Mouse (Mus musculus) urinary bladder, postnatal 14 days (tissue): Measurements from ENCODE around the gene Snx1.

ENCODE experiments used
- DNase-seq: peaks from one replicate; pipeline ENCODE4 v3.0.0; 2021; ENCODE audit warnings: low spot score

Gene Snx1

DNA sequence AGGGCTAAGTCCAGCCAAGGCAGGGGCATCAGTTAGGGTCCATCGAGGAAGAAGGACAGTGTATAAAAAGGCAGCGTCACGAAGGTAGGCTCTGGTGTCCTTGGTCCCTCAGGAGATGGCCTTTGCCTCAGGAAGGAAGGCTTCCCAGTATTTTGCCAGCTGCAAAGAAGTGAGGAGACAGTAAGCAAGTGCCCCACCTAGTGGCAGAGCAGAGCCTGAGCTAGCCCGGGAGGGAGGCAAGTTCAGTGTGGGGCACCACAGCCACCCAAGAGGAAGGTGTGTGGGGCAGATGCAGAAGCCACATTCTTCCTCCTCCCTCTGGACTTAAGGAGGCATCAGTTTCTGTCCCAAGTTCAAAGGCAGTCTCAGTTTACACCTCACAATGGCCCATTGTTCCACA lies 38.0 kb downstream of the Snx1 start:
- DNase-seq: peak; percentile 40

DNA sequence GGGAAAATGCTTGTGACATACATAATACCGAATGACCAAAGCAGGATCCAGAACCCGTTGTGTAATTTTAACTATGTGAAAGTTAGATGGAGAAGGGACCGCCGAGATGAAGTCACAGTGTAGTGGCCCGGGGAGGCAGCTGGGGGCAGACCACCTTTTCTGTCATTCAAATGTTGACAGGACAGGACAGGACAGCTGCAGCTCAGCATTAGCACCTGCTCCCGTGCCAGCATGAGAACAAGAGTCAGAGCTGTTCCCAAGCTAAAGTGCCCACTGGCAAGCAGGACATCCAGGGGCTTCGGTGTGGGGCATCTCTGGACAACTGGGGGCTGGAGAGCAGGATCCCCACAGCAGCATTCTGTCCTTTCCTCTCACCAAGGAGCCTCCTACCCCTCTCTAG lies 39.3 kb downstream of the Snx1 start:
- no peak for DNase-seq

DNA sequence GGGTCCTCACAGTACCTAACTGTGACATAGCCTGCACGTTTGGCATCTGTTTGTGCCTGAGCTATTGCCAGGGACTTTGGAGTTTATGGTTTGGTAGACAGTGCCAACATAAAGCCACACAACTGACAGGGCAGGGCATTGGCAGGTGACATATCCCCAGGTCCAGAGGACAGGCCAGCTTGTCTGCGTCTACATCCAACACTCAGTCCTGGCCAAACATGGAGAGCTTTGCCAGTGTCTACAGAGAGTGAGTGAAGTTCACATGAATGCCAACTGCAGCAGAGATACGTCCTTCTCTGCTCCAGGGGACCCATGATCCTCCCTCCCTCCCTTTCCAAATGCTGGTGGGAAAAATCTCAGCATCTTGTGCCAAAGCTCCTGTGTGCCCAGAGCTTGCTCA lies 42.2 kb downstream of the Snx1 start:
- no peak for DNase-seq

DNA sequence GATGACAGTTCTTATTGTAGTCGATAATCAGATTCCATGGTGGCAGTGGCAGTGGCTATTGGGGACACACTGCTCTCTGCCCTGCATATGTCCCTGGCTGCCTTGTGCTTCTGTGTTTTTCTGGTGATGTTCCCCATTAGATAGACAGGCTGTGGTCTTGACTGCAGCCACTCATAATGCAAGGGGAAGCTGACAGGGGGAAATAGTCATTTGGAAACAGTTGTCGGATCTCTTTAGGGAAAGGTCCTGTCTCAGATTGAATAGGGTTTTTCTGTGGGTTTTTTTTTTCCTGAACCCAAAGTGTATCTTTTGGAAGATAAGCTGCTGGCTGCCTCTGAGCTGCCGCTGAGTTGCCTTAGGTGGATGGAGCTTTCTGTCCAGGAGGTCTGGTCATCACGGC lies 44.4 kb downstream of the Snx1 start:
- no peak for DNase-seq

DNA sequence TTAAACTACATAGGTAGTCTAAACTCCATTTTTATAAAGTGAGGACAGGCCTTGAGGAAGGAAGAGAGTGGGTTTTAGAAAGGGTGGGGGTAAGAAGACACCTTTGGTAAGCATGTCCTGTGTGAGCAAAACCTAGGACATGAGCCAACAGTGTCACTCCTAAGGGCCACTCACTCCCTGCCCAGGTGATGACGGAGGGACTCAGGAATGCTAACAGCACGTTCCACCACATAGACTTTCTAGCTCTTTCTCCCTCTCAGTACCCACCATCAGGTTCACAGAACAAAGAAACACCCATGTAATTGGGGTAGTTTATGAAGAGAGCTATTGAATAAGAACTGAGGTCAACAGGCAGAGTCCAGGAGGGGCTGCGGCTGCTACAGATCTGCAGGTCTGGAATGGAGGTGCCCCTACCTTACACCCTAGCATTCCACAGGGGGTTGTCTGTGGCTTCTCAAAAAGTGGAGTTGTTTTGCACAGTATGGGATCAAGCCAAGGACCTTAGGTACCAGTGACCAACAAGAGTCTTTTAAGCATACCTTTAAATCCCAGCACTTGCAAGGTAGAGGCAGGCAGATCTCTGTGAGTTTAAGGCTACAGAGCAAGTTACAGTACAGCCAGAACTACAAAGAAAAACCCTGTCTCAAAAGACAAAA lies 45.5 kb downstream of the Snx1 start:
- no peak for DNase-seq

DNA sequence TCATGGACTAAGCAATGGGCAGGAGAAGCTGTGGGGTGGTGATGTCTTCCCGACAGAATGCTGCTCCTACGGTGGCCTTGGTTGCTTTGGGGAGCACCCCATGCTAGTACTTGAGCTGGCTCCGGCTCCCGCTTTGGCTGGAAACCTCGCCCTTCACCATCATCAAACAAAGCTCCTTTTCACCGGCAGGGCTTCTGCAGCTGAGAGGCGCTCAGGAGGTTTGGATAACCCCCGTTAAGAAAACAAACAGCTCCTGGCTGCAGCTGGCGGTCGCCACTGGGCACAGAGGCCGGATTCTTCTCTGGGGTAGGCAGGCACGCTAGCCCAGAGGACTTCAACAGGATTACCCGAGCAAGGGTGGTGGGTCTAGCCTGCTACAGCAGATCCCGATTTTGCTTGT lies 47.9 kb downstream of the Snx1 start:
- no peak for DNase-seq

DNA sequence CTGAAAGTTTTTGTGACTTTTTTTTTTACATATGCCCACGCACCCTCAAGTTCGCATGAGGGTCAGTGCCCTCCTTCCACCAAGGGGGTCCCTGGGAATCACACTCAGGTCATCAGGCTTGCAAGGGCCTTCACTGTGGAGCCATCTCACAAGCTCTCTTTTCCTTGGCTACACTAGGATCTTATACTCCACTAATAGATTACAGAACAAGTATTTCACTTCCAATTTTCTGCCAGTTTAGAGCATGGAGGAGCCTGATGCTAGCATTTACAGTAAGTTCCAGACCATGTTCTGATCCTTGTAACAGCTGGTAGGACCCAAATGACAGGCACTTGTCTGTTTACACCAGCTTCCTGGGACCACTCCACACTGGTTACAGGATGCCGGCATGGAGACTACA lies 48.3 kb downstream of the Snx1 start:
- no peak for DNase-seq

DNA sequence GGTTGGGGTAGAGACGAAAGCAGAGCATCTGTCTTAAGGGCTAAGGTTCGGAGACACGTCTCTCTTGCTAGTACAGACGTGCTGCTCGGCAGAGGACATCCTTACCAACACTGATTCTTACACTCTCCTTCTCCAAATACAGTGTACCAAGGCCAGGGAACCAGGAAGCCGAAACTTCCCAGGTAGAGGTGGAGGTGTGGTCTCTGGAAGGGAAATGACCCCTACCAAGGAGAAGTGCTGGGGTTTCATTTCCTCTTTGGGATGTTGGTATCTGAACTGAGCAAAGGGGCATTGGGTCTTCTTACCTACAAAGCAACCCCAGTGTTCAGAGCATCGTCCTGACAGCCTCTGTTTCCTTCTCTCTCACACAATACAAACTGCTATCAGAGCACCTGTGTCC lies 53.6 kb downstream of the Snx1 start:
- no peak for DNase-seq

DNA sequence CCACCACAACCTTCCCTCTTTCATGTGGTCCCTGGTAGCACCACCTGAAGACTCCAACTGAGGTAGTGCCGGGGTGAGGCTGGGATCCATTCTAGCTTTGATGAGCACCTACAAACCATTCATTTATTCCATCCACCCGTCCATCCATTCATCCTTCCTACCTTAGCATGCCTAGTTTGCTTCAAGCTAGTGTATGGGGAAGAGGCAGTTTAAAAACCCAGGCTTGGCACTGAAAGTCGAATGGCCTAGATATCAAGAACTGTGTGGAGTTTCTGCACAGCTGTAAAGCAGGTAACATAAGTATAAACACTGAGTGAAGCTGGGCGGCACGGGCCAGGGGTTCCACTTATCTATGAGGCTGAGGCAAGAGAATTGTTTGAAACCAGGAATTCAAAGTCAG lies 56.2 kb downstream of the Snx1 start:
- DNase-seq: no peak

DNA sequence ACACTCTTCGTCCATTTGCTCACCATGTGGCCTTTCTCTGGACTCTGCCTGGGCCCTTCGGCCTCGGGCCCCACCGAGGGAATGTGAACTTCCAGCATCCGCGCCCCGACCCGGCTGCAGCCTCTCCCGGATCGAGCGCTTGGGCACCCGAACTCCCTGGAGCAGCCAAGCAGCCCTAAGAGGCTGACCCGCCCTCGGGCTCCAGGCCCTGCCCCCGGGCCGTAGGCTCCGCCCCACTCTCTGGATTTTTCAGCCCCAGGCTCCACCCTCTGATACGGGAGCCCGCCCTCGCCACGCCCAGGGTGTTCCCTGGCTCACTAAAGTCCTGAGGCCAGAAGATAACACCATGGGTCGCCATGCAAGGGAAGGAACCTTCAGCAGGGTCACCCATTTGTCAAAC lies 56.8 kb downstream of the Snx1 start, which contains the start of gene Snx22:
Gene Snx22, minus strand, starts transcription at position 137 of the 400 bp plus-strand sequence.
- peak; percentile 90 for DNase-seq

DNA sequence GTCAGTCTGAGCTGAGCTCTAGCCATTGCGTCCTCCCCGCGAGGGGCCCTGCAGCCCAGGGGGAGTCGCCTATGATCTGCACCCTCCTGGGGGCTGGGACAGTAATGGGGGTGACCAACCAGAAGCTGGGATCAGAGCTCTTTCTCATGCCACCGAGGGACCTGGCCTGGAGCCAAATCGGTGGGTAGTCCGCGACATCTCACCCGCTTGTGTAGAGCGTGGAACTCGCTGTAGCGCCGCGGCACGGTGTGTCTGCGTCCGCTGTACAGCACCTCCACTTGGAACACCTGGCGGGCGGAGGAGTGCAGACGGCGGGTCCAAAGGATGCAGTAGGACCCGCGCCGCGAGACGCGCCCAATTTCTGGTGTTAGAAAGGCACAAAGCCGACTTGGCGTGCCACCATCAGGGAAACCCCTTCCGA lies 57.4 kb downstream of the Snx1 start:
- no peak for DNase-seq

DNA sequence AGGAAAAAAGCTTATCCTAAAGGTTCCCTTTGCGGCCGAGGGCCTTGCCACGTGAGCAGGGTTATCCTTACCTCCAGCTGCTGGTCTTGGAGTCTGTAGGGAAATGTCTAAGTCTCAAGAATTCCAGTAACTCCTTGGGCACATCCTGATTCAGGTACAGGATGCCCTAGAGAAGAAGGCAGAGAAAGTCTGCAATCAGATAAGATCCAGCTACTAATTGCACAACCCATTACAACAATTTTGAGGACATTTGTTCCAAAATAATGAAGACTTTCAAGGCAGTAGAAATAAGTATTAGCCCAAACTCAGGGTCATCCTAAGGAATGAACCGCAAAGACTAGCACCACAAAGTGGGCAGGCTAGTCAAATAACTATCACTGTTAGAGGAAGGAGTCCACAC lies 58.3 kb downstream of the Snx1 start:
- DNase-seq: no peak

DNA sequence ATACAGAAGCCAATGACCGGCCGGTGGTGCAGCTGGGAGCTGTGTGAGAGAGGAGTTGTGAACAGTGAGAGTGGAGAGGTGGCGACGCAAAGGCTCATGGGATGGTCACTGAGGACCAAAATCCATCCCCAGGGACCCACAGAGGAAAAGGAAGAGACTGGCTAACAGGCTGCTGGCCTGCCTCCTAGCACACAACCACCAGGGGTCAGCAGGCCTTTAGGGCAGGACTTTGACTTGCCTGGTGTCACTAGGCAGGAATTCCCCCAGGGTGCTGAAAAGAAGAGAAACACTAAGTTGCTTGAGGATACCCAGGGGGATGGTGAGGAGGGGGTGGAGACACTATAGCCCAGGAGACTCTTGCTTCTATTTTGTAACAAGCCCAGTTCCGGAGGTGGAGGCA lies 58.8 kb downstream of the Snx1 start:
- peak; percentile 34 for DNase-seq

DNA sequence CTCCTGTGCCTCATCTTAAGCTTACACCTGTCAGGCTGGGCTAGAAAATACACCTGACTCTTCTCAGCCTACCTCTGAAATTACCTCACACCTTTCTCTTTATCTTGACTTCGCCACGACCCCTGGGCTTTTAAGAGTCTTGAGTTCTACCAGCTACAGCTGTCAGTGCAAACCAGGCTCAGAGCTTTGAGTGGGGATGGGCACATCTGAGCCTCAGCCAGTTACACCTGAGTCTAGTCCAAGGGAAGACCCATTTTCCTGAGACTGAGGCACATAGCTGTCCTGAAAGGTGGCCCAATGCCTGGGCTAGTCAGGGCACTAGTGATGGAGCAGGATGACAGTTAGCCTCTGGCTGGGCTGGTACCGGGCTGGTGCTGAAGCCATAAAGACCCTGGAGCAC lies 59.6 kb downstream of the Snx1 start:
- DNase-seq: no peak

DNA sequence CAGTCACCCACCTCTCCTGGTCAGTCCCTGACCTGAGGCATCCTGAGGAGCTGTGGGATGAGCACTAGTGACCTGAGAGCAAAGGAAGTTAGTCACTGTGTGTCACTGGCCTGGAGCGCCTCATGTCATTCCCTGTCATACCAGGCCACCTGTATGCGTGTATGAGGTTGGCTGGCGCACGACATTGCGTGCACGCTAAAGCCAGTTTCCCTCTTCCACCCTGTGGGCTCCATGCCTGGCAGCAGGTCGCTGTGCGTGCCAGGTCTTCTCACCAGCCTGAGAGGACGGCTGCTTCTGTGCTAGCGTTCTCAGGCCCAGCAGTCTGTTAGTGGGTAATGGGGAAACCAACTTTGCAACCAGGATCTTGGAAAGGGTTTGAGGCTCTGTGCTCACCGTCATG lies 62.1 kb downstream of the Snx1 start:
- no peak for DNase-seq

DNA sequence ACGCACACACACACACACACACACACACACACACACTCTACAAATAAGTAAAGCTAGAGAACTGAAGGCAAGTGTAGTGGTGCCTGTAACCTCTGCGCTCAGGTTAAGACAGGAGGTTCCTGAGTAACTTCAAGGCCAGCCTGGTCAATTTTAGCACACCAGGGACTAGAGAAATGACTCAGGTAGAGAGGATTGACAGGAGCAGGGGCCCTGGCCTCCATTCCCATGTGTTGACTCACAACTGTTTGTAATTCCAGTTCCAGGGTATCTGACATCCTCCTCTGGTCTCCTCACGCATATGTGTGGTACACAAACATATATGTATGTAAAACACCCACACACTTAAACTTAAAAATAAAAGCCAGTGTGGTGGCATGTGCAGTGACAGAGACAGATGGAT lies 62.9 kb downstream of the Snx1 start:
- no peak for DNase-seq

DNA sequence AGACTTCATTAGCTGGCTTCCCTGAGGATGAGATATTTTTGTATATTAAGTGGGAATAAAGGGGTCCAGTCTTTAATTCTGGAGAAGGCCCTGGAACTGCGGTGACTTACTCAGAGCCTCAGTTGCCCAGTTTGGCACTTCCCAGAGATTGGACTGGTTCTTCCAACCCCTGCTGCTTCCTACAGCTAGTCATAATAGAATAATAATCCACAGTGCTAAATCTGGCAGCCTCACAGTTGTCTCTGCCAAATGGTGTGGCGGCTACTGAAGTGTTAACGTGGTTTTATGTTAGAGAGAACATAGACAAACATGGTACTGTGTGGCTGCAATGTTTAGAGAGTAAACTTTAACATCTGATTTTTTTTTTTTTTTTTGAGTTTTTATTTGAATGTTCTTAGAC lies 64.7 kb downstream of the Snx1 start:
- DNase-seq: no peak

DNA sequence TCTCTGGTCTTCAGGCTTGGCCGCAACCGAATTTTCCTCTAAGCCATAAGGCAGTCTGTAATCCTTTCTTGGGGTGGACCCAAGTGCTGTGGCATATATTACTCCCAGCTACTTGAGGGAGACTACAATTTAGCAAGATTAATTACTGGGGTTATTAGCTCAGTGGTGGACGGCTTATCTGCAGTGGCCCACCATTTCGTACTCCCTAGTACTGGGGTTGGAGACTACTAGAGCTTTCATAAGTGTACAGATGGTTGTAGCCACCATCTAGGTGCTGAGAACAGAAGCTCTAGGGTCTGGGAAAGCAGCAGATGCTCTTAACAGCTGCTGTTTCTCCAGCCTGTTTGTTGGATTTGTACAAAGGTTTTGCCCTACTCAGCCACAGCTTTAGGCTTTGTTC lies 65.4 kb downstream of the Snx1 start:
- DNase-seq: no peak

DNA sequence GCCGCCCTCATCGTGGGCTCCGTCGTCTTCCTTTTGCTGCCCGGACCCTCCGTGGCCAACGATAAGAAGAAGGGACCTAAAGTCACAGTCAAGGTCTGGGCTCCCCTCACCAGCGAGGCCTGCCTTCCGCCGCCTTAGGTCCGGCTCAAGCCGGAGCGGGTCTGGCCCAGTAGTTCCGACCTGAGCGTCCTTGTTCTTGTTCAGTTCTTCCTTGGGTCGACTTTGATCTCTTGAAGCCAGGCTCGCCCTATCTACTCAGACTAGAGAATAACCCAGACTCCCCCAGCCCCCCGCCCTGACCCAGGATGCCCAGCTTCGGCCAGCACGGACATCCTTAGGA lies 66.1 kb downstream of the Snx1 start:
- DNase-seq: no peak

DNA sequence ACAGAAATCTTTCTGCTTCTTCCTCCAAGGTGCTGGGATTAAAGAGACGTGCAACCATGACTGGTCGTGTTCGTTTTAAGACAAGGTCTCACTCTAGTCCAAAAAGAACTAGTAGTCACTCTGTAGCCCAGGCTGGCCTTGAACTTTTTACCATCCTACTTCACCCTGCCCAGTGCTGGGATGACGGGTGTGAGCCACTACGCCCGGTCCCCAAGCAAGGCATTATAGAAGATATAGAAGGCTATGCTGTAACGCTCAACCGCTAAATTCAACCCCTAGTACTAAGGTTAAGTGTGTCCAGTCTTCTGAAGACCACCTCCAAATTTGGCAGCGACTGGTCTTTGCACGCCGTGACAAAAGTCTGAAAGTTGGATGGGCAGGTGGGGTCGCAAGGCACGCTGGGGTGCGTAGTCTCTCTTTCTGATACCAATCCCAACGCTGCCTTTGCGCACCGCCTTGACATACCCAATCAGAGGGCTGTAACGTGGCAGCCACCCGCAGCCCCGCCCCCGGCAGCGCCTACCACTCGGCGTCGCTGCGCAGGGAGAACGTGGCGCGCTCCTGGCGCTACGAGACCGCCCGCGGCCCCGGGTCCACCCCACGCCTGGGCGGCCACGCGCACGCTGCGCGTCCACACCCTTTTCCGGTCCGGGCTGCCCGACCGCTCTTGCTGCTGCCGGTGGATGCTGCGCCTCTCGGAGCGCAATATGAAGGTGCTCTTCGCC lies 66.6 kb downstream of the Snx1 start, which contains the start of gene Ppib:
Gene Ppib, plus strand, starts transcription at position 640 of the 725 bp plus-strand sequence.
- peak; percentile 98 for DNase-seq

DNA sequence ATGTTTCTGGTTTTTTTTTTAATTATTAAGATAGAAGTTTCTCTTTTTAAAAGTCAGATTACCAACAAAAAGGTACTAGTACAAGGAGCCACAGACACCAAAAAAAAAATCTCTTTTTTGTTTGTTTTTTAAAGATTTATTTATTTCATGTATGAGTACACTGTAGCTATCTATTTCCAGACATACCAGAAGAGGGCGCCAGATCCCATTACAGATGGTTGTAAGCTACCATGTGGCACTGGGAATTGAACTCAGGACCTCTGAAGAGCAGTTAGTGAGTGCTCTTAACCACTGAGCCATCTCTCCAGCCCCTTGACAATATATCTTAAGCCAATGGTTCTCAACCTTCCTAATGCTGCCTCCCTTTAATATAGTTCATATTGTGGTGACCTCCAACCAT lies 72.8 kb downstream of the Snx1 start:
- DNase-seq: no peak

DNA sequence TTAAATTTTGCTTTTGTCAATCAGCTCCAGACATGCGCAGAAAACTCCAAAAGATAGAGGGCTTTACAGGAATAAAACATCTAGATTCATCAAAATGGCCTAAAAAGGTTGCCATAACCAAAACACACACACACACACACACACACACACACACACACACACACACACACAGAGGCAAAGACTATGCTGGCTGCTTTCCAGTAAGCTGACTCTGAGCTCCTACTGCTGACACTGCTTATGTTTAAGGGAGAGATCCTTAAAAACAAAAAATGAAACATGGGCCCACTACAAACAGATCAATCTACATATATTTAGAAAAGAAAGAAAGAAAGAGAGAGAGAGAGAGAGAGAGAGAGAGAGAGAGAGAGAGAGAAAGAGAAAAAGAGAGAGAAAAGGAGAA lies 73.7 kb downstream of the Snx1 start:
- DNase-seq: no peak

DNA sequence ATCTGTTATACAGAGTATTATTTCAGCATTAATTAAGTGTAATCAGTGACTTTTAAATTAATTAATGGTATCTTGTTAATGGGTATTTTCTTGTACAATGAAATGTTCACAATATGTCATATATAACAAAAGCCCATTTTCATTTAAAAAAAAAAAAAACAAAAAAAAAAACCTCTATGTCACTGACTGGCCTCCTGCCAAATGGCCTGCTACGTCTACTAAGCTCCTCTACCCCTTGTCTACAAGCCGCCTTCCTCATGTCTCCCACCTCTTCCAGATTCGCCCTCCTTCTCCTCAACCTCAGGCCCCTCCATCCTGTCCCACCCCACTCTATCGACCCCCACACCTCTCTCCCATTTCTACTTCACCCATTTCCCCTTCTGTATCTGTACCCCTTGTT lies 74.9 kb downstream of the Snx1 start:
- DNase-seq: no peak
